Mouse (Mus musculus): Measurements from ENCODE around the gene Amz1. TPM values are rescaled to one million over a fixed set of nuclear protein-coding genes. Genes with fewer than 3 reads are reported as not detected.

Amz1 gene
- polyA plus RNA-seq, 1 experiment from 2014 or later, result 0.96 TPM

- Histone ChIP-seq H3K27ac (ENCODE audit: low read depth, low read length) (no peak overlapping the region), H3K4me1 (replicated peaks; ENCODE audit: control insufficient read depth, insufficient read depth, low read length) (peaks cover 13% of the 10 kb centered on the region; the same call in 1 of the 2 replicates), H3K36me3 (ENCODE audit: control insufficient read depth, insufficient read depth, low read length) (no peaks in the 10 kb centered on the region), H3K4me3 (ENCODE audit: low read depth, low read length) (no peak overlapping the region), H3K4me2 (ENCODE audit: low read depth, low read length, severe bottlenecking) (no peak overlapping the region), H3K9ac (ENCODE audit: low read length) (no peak overlapping the region), H3K27me3 (ENCODE audit: control insufficient read depth, insufficient read depth, low read length) (no peaks in the 10 kb centered on the region), H3K9me3 (ENCODE audit: control insufficient read depth, low read length) (no peaks in the 10 kb centered on the region)
- ATAC-seq (replicated peaks; ENCODE audit: low FRiP score) (no peak), DNase-seq (ENCODE audit: low spot score) (no peak)
- 80% methylated on average over 2 of the region's 2 CpGs for WGBS
Measured at GRCm38 (mm10) chr5:140795176-140795575, 71.2 kb downstream of the Amz1 start.

GRCm38 (mm10) chr5:140796051-140796450 is 72.1 kb downstream of the Amz1 start:
- H3K4me1 ChIP-seq (replicated peaks; ENCODE audit: control insufficient read depth, insufficient read depth, low read length), result peaks cover 9% of the 10 kb centered on the region; the same call in 1 of the 2 replicates
- no peak overlapping the region for H3K4me3 ChIP-seq (ENCODE audit: low read depth, low read length)
- no peaks in the 10 kb centered on the region for H3K9me3 ChIP-seq (ENCODE audit: control insufficient read depth, low read length)
- H3K9ac ChIP-seq (ENCODE audit: low read length), result no peak overlapping the region
- WGBS, result 78% methylated on average over 3 of the region's 3 CpGs
- DNase-seq (ENCODE audit: low spot score) (no peak), ATAC-seq (replicated peaks; ENCODE audit: low FRiP score) (no peak)
- H3K4me2 ChIP-seq (ENCODE audit: low read depth, low read length, severe bottlenecking), result no peak overlapping the region
- H3K27ac ChIP-seq (ENCODE audit: low read depth, low read length), result no peak overlapping the region
- H3K27me3 ChIP-seq (ENCODE audit: control insufficient read depth, insufficient read depth, low read length), result no peaks in the 10 kb centered on the region
- H3K36me3 ChIP-seq (ENCODE audit: control insufficient read depth, insufficient read depth, low read length), result no peaks in the 10 kb centered on the region

DNA sequence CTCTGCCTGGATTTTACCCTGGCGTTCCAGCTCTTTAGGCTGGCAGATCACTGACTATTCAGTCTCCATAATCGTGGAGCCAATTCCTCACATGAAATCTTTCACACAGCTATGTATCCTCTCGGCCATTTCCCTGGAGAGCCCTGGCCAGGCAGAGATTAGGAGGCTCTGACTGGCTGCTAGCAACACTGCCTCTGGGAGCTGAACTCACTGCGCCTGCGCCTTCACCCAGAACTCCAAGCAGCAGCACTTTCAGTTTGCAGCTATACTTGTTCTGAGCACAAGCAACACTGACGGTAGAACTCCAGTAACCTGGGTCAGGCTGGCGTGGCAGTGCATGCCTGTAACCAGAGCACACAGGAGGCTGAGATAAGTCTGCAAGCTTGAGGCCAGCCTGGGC is 74.2 kb downstream of the Amz1 start:
- no peaks in the 10 kb centered on the region for H3K9me3 ChIP-seq (ENCODE audit: control insufficient read depth, low read length)
- ATAC-seq (replicated peaks; ENCODE audit: low FRiP score) (no peak), DNase-seq (ENCODE audit: low spot score) (no peak)
- no peaks in the 10 kb centered on the region for H3K4me1 ChIP-seq (replicated peaks; ENCODE audit: control insufficient read depth, insufficient read depth, low read length)
- H3K27ac ChIP-seq (ENCODE audit: low read depth, low read length), result no peak overlapping the region
- 82% methylated on average over 7 of the region's 7 CpGs for WGBS
- no peak overlapping the region for H3K4me3 ChIP-seq (ENCODE audit: low read depth, low read length)
- H3K9ac ChIP-seq (ENCODE audit: low read length), result no peak overlapping the region
- H3K36me3 ChIP-seq (ENCODE audit: control insufficient read depth, insufficient read depth, low read length), result no peaks in the 10 kb centered on the region
- H3K27me3 ChIP-seq (ENCODE audit: control insufficient read depth, insufficient read depth, low read length), result no peaks in the 10 kb centered on the region
- H3K4me2 ChIP-seq (ENCODE audit: low read depth, low read length, severe bottlenecking), result no peak overlapping the region

- no peak for ATAC-seq (replicated peaks; ENCODE audit: low FRiP score)
- Histone ChIP-seq H3K27me3 (ENCODE audit: control insufficient read depth, insufficient read depth, low read length) (no peaks in the 10 kb centered on the region), H3K9ac (ENCODE audit: low read length) (no peak overlapping the region), H3K4me2 (ENCODE audit: low read depth, low read length, severe bottlenecking) (no peak overlapping the region), H3K9me3 (ENCODE audit: control insufficient read depth, low read length) (no peaks in the 10 kb centered on the region), H3K4me3 (ENCODE audit: low read depth, low read length) (no peak overlapping the region), H3K36me3 (ENCODE audit: control insufficient read depth, insufficient read depth, low read length) (no peaks in the 10 kb centered on the region), H3K27ac (ENCODE audit: low read depth, low read length) (no peak overlapping the region), H3K4me1 (replicated peaks; ENCODE audit: control insufficient read depth, insufficient read depth, low read length) (no peaks in the 10 kb centered on the region)
- DNase-seq (ENCODE audit: low spot score), result no peak
- 80% methylated on average over 5 of the region's 5 CpGs for WGBS
Measured at GRCm38 (mm10) chr5:140798775-140799174, 74.8 kb downstream of the Amz1 start.

- DNase-seq (ENCODE audit: low spot score), result no peak
- no peak for ATAC-seq (replicated peaks; ENCODE audit: low FRiP score)
- 69% methylated on average over 2 of the region's 2 CpGs for WGBS
- no peak overlapping the region for H3K9ac ChIP-seq (ENCODE audit: low read length)
- H3K4me3 ChIP-seq (ENCODE audit: low read depth, low read length), result no peak overlapping the region
- H3K4me1 ChIP-seq (replicated peaks; ENCODE audit: control insufficient read depth, insufficient read depth, low read length), result no peaks in the 10 kb centered on the region
- no peaks in the 10 kb centered on the region for H3K27me3 ChIP-seq (ENCODE audit: control insufficient read depth, insufficient read depth, low read length)
- H3K9me3 ChIP-seq (ENCODE audit: control insufficient read depth, low read length), result no peaks in the 10 kb centered on the region
- H3K36me3 ChIP-seq (ENCODE audit: control insufficient read depth, insufficient read depth, low read length), result no peaks in the 10 kb centered on the region
- H3K4me2 ChIP-seq (ENCODE audit: low read depth, low read length, severe bottlenecking), result no peak overlapping the region
- H3K27ac ChIP-seq (ENCODE audit: low read depth, low read length), result no peak overlapping the region
Measured at GRCm38 (mm10) chr5:140799190-140799589, 75.3 kb downstream of the Amz1 start.

DNA sequence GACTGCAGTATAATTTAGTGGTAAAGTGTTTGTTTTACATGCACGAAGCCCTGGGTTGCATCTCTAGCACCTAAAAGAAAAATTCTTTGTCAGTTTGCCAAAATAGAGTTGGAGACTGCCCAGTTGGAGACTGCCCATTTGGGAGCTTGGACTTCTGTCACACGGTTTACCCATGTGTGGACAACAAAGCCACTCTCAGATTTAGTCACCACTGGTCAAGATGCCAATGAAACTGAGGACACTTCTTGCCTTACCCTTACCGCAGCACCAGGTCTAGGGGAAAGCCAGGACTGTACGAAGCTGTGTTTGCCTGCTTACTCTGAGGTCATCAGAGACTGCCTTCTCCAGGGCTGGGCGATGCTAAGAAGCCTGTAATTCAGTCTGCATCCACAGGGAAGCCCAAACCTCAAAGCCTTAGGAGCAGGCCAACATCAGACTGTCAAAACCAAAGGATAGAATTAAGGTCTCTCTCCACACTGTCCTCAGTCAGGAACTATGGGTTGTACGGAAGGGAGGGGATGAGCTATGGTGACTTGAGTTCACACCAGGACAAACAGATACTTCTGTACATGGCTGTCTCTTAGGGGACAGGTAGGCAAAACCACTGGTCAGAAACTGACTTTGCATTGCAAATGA is 76.5 kb downstream of the Amz1 start:
- Histone ChIP-seq H3K9me3 (ENCODE audit: control insufficient read depth, low read length) (no peaks in the 10 kb centered on the region), H3K9ac (ENCODE audit: low read length) (no peak overlapping the region), H3K36me3 (ENCODE audit: control insufficient read depth, insufficient read depth, low read length) (no peaks in the 10 kb centered on the region), H3K27ac (ENCODE audit: low read depth, low read length) (no peak overlapping the region), H3K4me1 (replicated peaks; ENCODE audit: control insufficient read depth, insufficient read depth, low read length) (no peaks in the 10 kb centered on the region), H3K4me3 (ENCODE audit: low read depth, low read length) (no peak overlapping the region), H3K4me2 (ENCODE audit: low read depth, low read length, severe bottlenecking) (no peak overlapping the region), H3K27me3 (ENCODE audit: control insufficient read depth, insufficient read depth, low read length) (no peaks in the 10 kb centered on the region)
- ATAC-seq (replicated peaks; ENCODE audit: low FRiP score) (no peak), DNase-seq (ENCODE audit: low spot score) (no peak)
- 85% methylated on average over 6 of the region's 6 CpGs for WGBS

DNA sequence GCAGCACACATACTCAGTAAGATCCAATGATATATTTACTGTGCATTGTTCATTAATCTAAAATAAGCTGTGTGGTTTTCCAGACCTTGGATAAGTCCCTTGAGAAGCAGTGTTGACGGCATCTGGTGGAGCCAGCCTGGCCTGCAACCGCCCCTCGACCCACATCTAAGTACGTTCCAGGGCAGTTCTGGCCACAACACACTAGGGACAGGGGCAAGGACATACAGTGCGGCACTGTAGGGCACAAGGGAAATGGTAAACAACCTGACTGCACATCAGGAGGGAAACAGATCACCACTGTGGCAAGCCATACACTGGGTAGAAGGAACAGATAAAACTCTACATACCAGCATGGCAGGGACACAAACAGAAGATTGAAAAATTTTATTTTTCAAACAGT is 77.9 kb downstream of the Amz1 start:
- DNase-seq (ENCODE audit: low spot score) (no peak), ATAC-seq (replicated peaks; ENCODE audit: low FRiP score) (no peak)
- H3K36me3 ChIP-seq (ENCODE audit: control insufficient read depth, insufficient read depth, low read length), result no peaks in the 10 kb centered on the region
- no peak overlapping the region for H3K9ac ChIP-seq (ENCODE audit: low read length)
- no peak overlapping the region for H3K4me3 ChIP-seq (ENCODE audit: low read depth, low read length)
- H3K4me2 ChIP-seq (ENCODE audit: low read depth, low read length, severe bottlenecking), result no peak overlapping the region
- H3K27me3 ChIP-seq (ENCODE audit: control insufficient read depth, insufficient read depth, low read length), result no peaks in the 10 kb centered on the region
- 93% methylated on average over 5 of the region's 5 CpGs for WGBS
- no peaks in the 10 kb centered on the region for H3K9me3 ChIP-seq (ENCODE audit: control insufficient read depth, low read length)
- H3K4me1 ChIP-seq (replicated peaks; ENCODE audit: control insufficient read depth, insufficient read depth, low read length), result no peaks in the 10 kb centered on the region
- H3K27ac ChIP-seq (ENCODE audit: low read depth, low read length), result no peak overlapping the region

DNA sequence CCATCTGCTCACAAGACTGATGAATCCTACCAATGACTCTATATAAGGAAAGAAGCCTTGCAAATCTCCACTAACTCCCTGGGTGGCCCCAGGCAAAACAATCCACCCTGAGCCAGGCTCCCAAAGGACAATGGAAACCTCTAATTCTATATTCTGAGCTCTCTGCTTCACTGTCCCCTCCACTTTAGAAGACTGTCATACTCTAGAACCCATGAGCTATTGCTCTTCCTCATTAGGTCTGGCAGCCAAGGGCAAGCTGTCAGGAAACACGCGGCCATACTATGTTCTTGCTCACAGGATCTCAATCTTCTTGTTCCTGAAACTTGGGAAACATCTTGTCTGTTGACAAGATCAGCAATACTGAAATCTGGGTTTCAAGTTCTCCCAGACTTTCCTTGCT is 82.3 kb downstream of the Amz1 start:
- Histone ChIP-seq H3K4me3 (ENCODE audit: low read depth, low read length) (no peak overlapping the region), H3K9me3 (ENCODE audit: control insufficient read depth, low read length) (no peaks in the 10 kb centered on the region), H3K27me3 (ENCODE audit: control insufficient read depth, insufficient read depth, low read length) (no peaks in the 10 kb centered on the region), H3K27ac (ENCODE audit: low read depth, low read length) (no peak overlapping the region), H3K4me2 (ENCODE audit: low read depth, low read length, severe bottlenecking) (no peak overlapping the region), H3K9ac (ENCODE audit: low read length) (no peak overlapping the region), H3K36me3 (ENCODE audit: control insufficient read depth, insufficient read depth, low read length) (no peaks in the 10 kb centered on the region), H3K4me1 (replicated peaks; ENCODE audit: control insufficient read depth, insufficient read depth, low read length) (no peaks in the 10 kb centered on the region)
- ATAC-seq (replicated peaks; ENCODE audit: low FRiP score), result no peak
- DNase-seq (ENCODE audit: low spot score), result no peak
- 88% methylated on average over 2 of the region's 2 CpGs for WGBS

DNA sequence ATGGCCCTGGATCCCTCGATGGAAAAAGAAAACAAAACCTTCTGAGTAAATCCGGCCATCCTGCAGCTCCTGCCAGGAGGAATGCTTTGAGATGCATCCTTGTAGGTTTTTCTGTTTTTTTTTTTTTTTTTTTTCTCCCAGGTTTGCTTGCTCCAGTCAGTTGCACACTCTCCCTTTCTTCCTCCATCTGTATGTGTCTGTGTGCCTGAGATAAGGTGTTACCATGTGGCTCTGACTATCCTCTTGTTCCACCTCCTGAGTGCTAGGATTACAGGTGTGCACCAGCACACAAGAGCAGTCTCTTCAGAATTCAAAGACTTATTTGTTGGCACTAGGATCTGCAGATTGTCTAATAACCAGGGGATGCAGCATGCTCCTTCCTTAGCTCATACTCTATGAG is 83.0 kb downstream of the Amz1 start:
- Histone ChIP-seq H3K27me3 (ENCODE audit: control insufficient read depth, insufficient read depth, low read length) (no peaks in the 10 kb centered on the region), H3K9me3 (ENCODE audit: control insufficient read depth, low read length) (no peaks in the 10 kb centered on the region), H3K36me3 (ENCODE audit: control insufficient read depth, insufficient read depth, low read length) (no peaks in the 10 kb centered on the region), H3K4me2 (ENCODE audit: low read depth, low read length, severe bottlenecking) (no peak overlapping the region), H3K4me1 (replicated peaks; ENCODE audit: control insufficient read depth, insufficient read depth, low read length) (no peaks in the 10 kb centered on the region), H3K4me3 (ENCODE audit: low read depth, low read length) (no peak overlapping the region), H3K9ac (ENCODE audit: low read length) (no peak overlapping the region), H3K27ac (ENCODE audit: low read depth, low read length) (no peak overlapping the region)
- DNase-seq (ENCODE audit: low spot score) (no peak), ATAC-seq (replicated peaks; ENCODE audit: low FRiP score) (no peak)
- 55% methylated on average over 2 of the region's 2 CpGs for WGBS

Measured in forebrain, embryonic 11.5 days (tissue).